Comparison of ENCODE assay signal across 20 mouse cellular contexts in genomic region chr4:129850491-129850890, GRCm38 (mm10). TPM values are rescaled to one million over a fixed set of nuclear protein-coding genes. Genes with fewer than 3 reads are reported as not detected.
DNase-seq lines count a peak whose midpoint lies in the region; ATAC-seq and TF ChIP-seq lines count a peak whose summit lies in the region.
"Had no signal": no experiment of that assay in that cellular context is flagged by ENCODE, and none has a peak within 500 bp of the region (broad histone marks: within the 10 kb centered on the region; RNA-seq: fewer than 3 reads in every experiment).

No protein-coding gene starts in this region.

- peak; percentile 33; the same call in 1 of the 2 replicates for TF ChIP-seq CTCF in kidney, postnatal 0 days (IDR thresholded peaks at IDR 0.05; ENCODE audit: low read depth)
- TF ChIP-seq CTCF in E14TG2a.4 (conservative IDR thresholded peaks at IDR 0.05; ENCODE audit: low read length) = peak; percentile 15; the same call in 1 of the 2 replicates

- no peaks in the 10 kb centered on the region for H3K4me1 ChIP-seq in kidney, postnatal 0 days (replicated peaks; ENCODE audit: insufficient read depth, low read length)
- peaks cover 11% of the 10 kb centered on the region for H3K4me1 ChIP-seq in E14TG2a.4 (replicated peaks; ENCODE audit: low read depth, low read length)
- H3K4me1 ChIP-seq in limb, embryonic 10.5 days = peaks cover 14% of the 10 kb centered on the region
- H3K4me1 ChIP-seq in forebrain, embryonic 14.5 days (ENCODE audit: control insufficient read depth, insufficient read depth, low read length) = no peaks in the 10 kb centered on the region

- intact Hi-C loops in left cerebral cortex, postnatal 4 days (cut with DNase I) = no loop called here

- no peaks in the 10 kb centered on the region for H3K27me3 ChIP-seq in kidney, postnatal 0 days (ENCODE audit: insufficient read depth, low read length)
- H3K27me3 ChIP-seq in E14TG2a.4 (ENCODE audit: insufficient read depth, low read length) = no peaks in the 10 kb centered on the region
- H3K27me3 ChIP-seq in limb, embryonic 10.5 days (ENCODE audit: low read depth, poor library complexity, severe bottlenecking) = no peaks in the 10 kb centered on the region
- no peaks in the 10 kb centered on the region for H3K27me3 ChIP-seq in forebrain, embryonic 14.5 days (replicated peaks; ENCODE audit: control insufficient read depth, insufficient read depth, low read length)
- H3K27me3 ChIP-seq: heart, embryonic 12.5 days; neural tube, embryonic 15.5 days had no signal

- no peak for ATAC-seq in kidney, postnatal 0 days (replicated peaks; ENCODE audit: low FRiP score, low read depth)
- ATAC-seq in forebrain, embryonic 14.5 days = no peak
- ATAC-seq: CD4-positive, CD25-positive, alpha-beta regulatory T cell, adult 4 months; intestine, embryonic 16.5 days had no signal

- no peak overlapping the region for H3K27ac ChIP-seq in kidney, postnatal 0 days
- H3K27ac ChIP-seq in limb, embryonic 10.5 days = no peak overlapping the region
- H3K27ac ChIP-seq in forebrain, embryonic 14.5 days (ENCODE audit: low read depth, low read length) = no peak overlapping the region
- H3K27ac ChIP-seq: hindbrain, embryonic 10.5 days; neural tube, embryonic 15.5 days had no signal

- no peak for DNase-seq in kidney, postnatal 0 days (ENCODE audit: low spot score)
- DNase-seq in kidney, postnatal 14 days = no peak
- DNase-seq in ZHBTc4 (ENCODE audit: low read depth, low spot score) (peak; percentile 54), adipocyte (ENCODE audit: low spot score) (no peak)
- peak; percentile 59 for DNase-seq in limb, embryonic 10.5 days (ENCODE audit: low spot score)
- no peak for DNase-seq in left cerebral cortex, postnatal 4 days
- no peak for DNase-seq in forebrain, embryonic 14.5 days (ENCODE audit: low spot score)
- DNase-seq: cerebellum, adult 11-12 months; kidney, postnatal 36 days; liver; lung, adult 18-20 months; retina, postnatal 1 day; thymus, postnatal 4 days had no signal

- H3K9ac ChIP-seq in kidney, postnatal 0 days (ENCODE audit: low read depth, low read length) = no peak overlapping the region
- H3K9ac ChIP-seq in forebrain, embryonic 14.5 days (ENCODE audit: low read length) = no peak overlapping the region
- H3K9ac ChIP-seq: heart, embryonic 12.5 days; neural tube, embryonic 15.5 days had no signal

- 87% methylated on average over 2 of the region's 2 CpGs for whole genome bisulfite sequencing in kidney, postnatal 0 days
- WGBS in limb, embryonic 10.5 days = 58% methylated on average over 2 of the region's 2 CpGs
- WGBS in forebrain, embryonic 14.5 days = 72% methylated on average over 2 of the region's 2 CpGs

- H3K4me3 ChIP-seq in kidney, postnatal 0 days (replicated peaks; ENCODE audit: low read depth, low read length) = no peak overlapping the region
- no peak overlapping the region for H3K4me3 ChIP-seq in E14TG2a.4 (replicated peaks; ENCODE audit: low read length)
- no peak overlapping the region for H3K4me3 ChIP-seq in limb, embryonic 10.5 days
- no peak overlapping the region for H3K4me3 ChIP-seq in forebrain, embryonic 14.5 days (ENCODE audit: low read depth, low read length)
- H3K4me3 ChIP-seq: erythroblast, embryonic 14.5 days; heart, embryonic 12.5 days; hindbrain, embryonic 10.5 days; neural tube, embryonic 15.5 days had no signal

- H3K4me2 ChIP-seq in kidney, postnatal 0 days (ENCODE audit: low read length) = no peak overlapping the region
- H3K4me2 ChIP-seq in forebrain, embryonic 14.5 days (ENCODE audit: low read length) = no peak overlapping the region
- H3K4me2 ChIP-seq: heart, embryonic 12.5 days; neural tube, embryonic 15.5 days had no signal

- peaks cover 23% of the 10 kb centered on the region; the same call in 1 of the 2 replicates for H3K36me3 ChIP-seq in kidney, postnatal 0 days (ENCODE audit: insufficient read depth, low read length)
- H3K36me3 ChIP-seq in E14TG2a.4 (ENCODE audit: insufficient read depth, low read length) = peaks cover 60% of the 10 kb centered on the region
- H3K36me3 ChIP-seq in limb, embryonic 10.5 days = peaks cover 64% of the 10 kb centered on the region
- peaks cover 50% of the 10 kb centered on the region for H3K36me3 ChIP-seq in forebrain, embryonic 14.5 days (ENCODE audit: control insufficient read depth, insufficient read depth, low read length)

- no peaks in the 10 kb centered on the region for H3K9me3 ChIP-seq in kidney, postnatal 0 days (replicated peaks; ENCODE audit: low read length)
- H3K9me3 ChIP-seq in E14TG2a.4 (ENCODE audit: low read length) = no peaks in the 10 kb centered on the region
- no peaks in the 10 kb centered on the region for H3K9me3 ChIP-seq in limb, embryonic 10.5 days (replicated peaks)
- no peaks in the 10 kb centered on the region for H3K9me3 ChIP-seq in forebrain, embryonic 14.5 days (replicated peaks; ENCODE audit: control insufficient read depth, low read length)
- H3K9me3 ChIP-seq: heart, embryonic 12.5 days; hindbrain, embryonic 10.5 days; neural tube, embryonic 15.5 days had no signal

RNA-seq across cellular contexts. Expression of gene Ptp4a2, which starts 39.5 kb away (rescaled TPM):
- 383 and 402 TPM in 2 replicates for polyA plus RNA-seq in kidney, postnatal 0 days (2015; fragmentation: Nextera tagmentation; extraction: Ambion mirVana)
- polyA plus RNA-seq in limb, embryonic 10.5 days (2016; fragmentation: Nextera tagmentation; extraction: Ambion mirVana) = 298 and 321 TPM in 2 replicates
- total RNA-seq in left cerebral cortex, postnatal 4 days (2021) = 100 to 1,000 TPM; 133 to 141 TPM
- 213 and 214 TPM in 2 replicates for polyA plus RNA-seq in forebrain, embryonic 14.5 days (2014; fragmentation: Nextera tagmentation; extraction: Ambion mirVana)

Comparison
In these comparisons a context has a peak if more than half of its experiments do, and no peak if none do; other contexts are left out.
1. DNase-seq: peak in ZHBTc4 (single experiment) and limb, embryonic 10.5 days (single experiment); none in kidney, postnatal 0 days (single experiment), kidney, postnatal 14 days (single experiment), left cerebral cortex, postnatal 4 days (single experiment), forebrain, embryonic 14.5 days (single experiment) and adipocyte (single experiment).